Mouse (Mus musculus) thymus, adult 2 months (tissue): ENCODE results near the gene RPS10-NUDT3. TPM values are rescaled to one million over a fixed set of nuclear protein-coding genes. Genes with fewer than 3 reads are reported as not detected.

Experiments
- DNase-seq: peaks from one replicate; pipeline ENCODE4 v3.0.0; 2021
- H3K27ac ChIP-seq: fragments of 200-500 bp; 2 replicates; pipeline ENCODE4 v1.5.1; 2012; ENCODE audit warnings: low read length, control low read depth; ENCODE audit not compliant: control insufficient read depth, insufficient read depth
- H3K27me3 ChIP-seq: fragments of 200-500 bp; 2 replicates; pipeline ENCODE4 v1.6.1; 2012; ENCODE audit warnings: mild to moderate bottlenecking, low read length, moderate library complexity, mixed read lengths; ENCODE audit not compliant: control insufficient read depth, insufficient read depth
- H3K36me3 ChIP-seq: fragments of 200-500 bp; 2 replicates; pipeline ENCODE4 v1.6.1; 2012; ENCODE audit warnings: mild to moderate bottlenecking, low read length, moderate library complexity; ENCODE audit not compliant: control insufficient read depth, insufficient read depth
- H3K4me1 ChIP-seq: fragments of 200-500 bp; replicated peaks from 2 replicates; pipeline ENCODE4 v1.6.1; 2012; ENCODE audit warnings: low read length; ENCODE audit not compliant: control insufficient read depth, insufficient read depth
- H3K4me3 ChIP-seq: fragments of 200-500 bp; 2 replicates; pipeline ENCODE4 v1.5.1; 2012; ENCODE audit warnings: mild to moderate bottlenecking, low read length, control low read depth, moderate library complexity; ENCODE audit not compliant: control insufficient read depth, insufficient read depth
- CTCF ChIP-seq: fragments of 200-500 bp; IDR thresholded peaks from 2 replicates; pipeline ENCODE4 v1.5.1; 2012; ENCODE audit warnings: mild to moderate bottlenecking, control low read depth, low read length, moderate library complexity, borderline replicate concordance; ENCODE audit not compliant: control insufficient read depth, poor library complexity, insufficient read depth; ENCODE audit errors: extremely low read depth
- POLR2A ChIP-seq: fragments of 200-500 bp; IDR thresholded peaks from 2 replicates; pipeline ENCODE4 v1.6.1; 2012; ENCODE audit warnings: mild to moderate bottlenecking, low read length, control low read depth, moderate library complexity; ENCODE audit not compliant: control insufficient read depth, poor library complexity, insufficient read depth; ENCODE audit errors: extremely low read depth
- WGBS: fragments of 180-500 bp; shearing (Covaris S2); methylation state at CpG from one replicate; pipeline ENCODE4 v1.1.7; 2018; 5-methylcytosine and 5-hydroxymethylcytosine counted together
- polyA plus RNA-seq: library from polyadenylated mRNA; depleted of rRNA; stranded (reverse); fragments of >200 nt; gene quantifications from 2 replicates; pipeline ENCODE4 v1.2.3, GENCODE M21; 2012

Gene RPS10-NUDT3
- polyA plus RNA-seq, 1 experiment, result not detected

DNA sequence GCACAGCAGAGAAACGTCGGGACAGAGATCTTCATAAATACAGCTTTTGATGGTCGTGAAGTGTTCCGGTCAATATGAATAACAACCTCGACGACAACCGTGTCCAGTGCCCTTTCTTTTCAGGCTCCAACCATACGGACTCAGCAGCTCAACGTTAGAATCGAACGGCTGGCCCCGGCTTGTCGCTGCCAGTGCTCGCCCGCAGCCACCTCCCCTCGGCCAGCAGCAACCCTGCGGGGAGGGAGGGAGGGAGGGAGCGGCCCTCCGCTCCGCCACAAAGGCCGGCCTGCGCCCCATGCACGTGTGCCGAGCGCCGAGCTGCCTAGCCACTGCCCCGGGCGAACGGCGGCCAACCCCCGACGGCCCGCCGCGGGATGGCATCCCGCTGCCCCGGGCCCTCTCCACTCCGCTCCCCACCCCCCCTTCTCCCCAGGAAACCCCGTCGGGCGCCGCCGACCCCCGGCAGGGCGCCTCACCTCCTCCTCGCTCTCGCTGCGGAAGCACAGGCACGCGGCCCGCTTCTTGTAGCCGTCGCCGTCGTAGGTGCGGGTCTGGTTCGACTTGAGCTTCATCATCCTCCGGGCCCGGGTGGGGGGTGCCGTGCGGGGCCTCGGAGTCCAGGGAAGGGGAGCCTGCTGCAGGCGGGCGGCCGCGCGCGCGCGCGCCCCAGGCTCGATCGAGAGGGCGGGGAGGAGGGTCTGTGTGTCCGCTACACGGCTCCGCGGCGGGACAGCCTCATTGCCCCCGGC lies 12.2 kb downstream of the RPS10-NUDT3 start:
- H3K27me3 ChIP-seq, result no peaks in the 10 kb centered on the region
- DNase-seq, result peak; percentile 63
- no peaks in the 10 kb centered on the region for H3K36me3 ChIP-seq
- H3K4me3 ChIP-seq, result peak overlapping the region; percentile 75
- no peak overlapping the region for H3K27ac ChIP-seq
- peaks cover 12% of the 10 kb centered on the region for H3K4me1 ChIP-seq
- TF ChIP-seq POLR2A, result no peak
- no peak for TF ChIP-seq CTCF
- under 1% methylated on average over 80 of the region's 80 CpGs for WGBS

DNA sequence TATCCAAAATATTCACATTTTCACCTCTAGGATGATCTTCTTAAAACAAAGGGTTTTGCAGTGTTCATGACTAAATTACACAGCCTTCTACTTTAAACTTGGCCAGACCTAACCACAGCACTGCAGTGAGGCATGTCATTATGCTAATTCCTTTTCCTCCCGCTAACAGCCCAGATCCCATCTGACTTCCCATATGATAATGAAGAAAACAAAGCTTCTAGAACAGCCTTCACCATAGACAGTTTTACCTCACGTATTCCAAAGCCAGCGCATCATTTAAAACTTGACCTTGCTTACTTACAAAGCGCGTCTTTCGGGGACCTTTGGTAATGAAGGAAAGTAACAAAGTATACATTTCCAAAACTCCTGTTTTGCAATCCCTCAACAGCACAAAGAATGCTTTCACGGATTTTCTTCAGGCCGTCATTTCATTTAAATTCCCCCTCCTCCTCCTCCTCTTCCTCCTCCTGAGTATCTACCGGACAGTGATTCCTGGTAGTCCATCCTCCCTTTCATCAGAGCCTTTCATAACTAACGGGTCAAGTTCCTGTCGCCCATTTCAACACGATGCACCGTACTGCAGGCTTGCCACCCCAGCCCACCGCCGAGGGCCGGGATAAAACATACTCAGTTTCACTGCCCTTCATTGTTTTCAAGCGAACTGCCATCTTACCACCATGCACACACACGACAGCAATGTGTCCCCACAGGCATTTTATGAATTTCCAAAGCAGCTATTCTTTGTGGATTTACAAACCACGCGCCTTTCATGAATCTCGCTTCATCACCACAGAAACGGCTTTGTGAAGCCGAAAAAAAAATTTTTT lies 13.1 kb downstream of the RPS10-NUDT3 start:
- WGBS, result 1% methylated on average over 23 of the region's 23 CpGs
- Histone ChIP-seq H3K4me3 (peak overlapping the region; percentile 37), H3K4me1 (peaks cover 12% of the 10 kb centered on the region), H3K27ac (no peak overlapping the region), H3K36me3 (no peaks in the 10 kb centered on the region), H3K27me3 (no peaks in the 10 kb centered on the region)
- DNase-seq, result no peak
- TF ChIP-seq CTCF (no peak), POLR2A (no peak)

DNA sequence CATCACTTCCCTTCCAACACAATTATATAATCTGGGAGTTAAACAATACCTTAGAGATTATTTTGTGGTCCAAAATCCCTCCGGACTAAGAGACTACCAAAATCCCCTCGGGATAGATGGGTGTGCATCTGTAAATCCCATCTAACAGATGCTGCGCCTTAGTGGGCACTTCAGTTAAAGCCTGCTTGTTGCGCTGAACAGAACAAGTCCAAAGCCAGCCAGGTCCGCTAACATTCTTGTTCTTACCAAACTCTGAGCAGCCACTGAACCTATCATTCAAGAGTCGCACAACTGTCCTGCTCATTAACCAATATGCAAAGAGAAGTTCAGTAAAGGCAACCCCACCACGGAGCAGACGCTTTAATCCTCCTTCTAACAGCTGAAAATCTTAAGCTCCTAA lies 13.9 kb downstream of the RPS10-NUDT3 start:
- no peak for DNase-seq
- WGBS, result 63% methylated on average over 8 of the region's 8 CpGs
- H3K4me3 ChIP-seq, result no peak overlapping the region
- H3K27me3 ChIP-seq, result no peaks in the 10 kb centered on the region
- no peaks in the 10 kb centered on the region for H3K36me3 ChIP-seq
- no peak overlapping the region for H3K27ac ChIP-seq
- peaks cover 12% of the 10 kb centered on the region for H3K4me1 ChIP-seq
- TF ChIP-seq POLR2A (no peak), CTCF (no peak)

DNA sequence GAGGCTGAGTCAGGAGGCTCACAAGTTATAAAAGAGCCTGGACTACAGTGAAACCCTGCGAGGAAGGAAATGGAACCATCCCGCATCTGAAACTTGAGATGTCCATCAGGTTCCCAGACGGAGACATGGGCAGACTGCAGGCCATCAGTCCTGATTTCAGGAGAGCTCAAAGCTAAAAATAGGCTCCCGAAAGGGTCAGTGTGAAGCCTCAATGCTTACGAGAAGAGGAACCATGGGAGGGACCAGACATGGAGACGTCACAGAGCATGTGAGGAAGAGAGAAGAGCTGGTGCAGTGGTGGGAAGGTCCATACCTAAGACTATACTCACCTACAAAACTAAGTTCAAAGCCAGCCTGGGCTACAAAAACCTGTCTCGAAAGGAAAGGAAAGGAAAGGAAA lies 19.6 kb downstream of the RPS10-NUDT3 start:
- DNase-seq, result no peak
- H3K27ac ChIP-seq, result no peak overlapping the region
- H3K27me3 ChIP-seq, result no peaks in the 10 kb centered on the region
- 94% methylated on average over 7 of the region's 7 CpGs for WGBS
- no peak overlapping the region for H3K4me3 ChIP-seq
- H3K4me1 ChIP-seq, result peaks cover 15% of the 10 kb centered on the region
- no peaks in the 10 kb centered on the region for H3K36me3 ChIP-seq
- TF ChIP-seq CTCF (no peak), POLR2A (no peak)

DNA sequence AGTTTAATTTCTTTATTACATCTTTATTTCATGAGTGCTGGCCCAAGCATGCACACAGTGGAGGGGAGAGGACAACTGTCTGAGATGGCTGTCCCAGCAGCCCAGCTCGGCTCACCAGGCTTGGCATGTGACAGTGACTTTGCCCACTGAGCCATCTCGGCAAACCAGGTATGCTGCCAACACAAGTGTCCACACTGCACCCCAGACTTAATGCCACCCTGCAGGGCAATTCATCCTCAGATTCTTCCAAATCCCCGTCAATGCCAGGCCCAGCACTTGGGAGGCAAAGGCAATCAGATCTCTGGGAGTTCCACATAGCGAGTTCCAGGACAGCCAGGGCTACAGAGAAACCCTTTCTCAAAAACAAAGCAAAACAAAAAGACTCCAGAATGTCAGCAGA lies 22.0 kb downstream of the RPS10-NUDT3 start:
- Histone ChIP-seq H3K4me1 (peaks cover 15% of the 10 kb centered on the region), H3K27ac (no peak overlapping the region), H3K36me3 (no peaks in the 10 kb centered on the region), H3K4me3 (no peak overlapping the region), H3K27me3 (no peaks in the 10 kb centered on the region)
- 93% methylated on average over 4 of the region's 4 CpGs for WGBS
- no peak for TF ChIP-seq POLR2A
- no peak for TF ChIP-seq CTCF
- DNase-seq, result no peak

DNA sequence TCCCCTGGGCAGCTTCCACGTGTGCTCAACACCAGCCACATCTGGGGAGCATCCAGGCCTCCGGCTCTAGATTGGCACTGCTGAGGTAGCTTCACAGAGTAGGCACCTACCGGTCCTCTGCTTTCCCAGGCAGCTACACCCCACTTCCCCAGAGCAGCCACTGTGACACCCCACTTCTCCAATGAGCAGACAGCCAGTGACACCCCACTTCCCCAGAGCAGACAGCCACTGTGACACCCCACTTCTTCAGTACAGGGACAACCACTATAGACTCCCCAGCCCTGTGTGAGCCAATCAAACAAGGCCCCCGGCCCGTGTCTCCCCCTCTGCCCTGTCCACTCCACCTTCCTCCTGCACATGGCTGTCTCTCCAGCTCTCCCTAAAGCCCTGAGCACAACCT lies 23.0 kb downstream of the RPS10-NUDT3 start:
- Histone ChIP-seq H3K36me3 (no peaks in the 10 kb centered on the region), H3K27ac (no peak overlapping the region), H3K27me3 (no peaks in the 10 kb centered on the region), H3K4me1 (peaks cover 15% of the 10 kb centered on the region), H3K4me3 (no peak overlapping the region)
- DNase-seq, result no peak
- 75% methylated on average over 5 of the region's 5 CpGs for WGBS
- no peak for TF ChIP-seq CTCF
- no peak for TF ChIP-seq POLR2A
